Mouse (Mus musculus) stomach, embryonic 15.5 days (tissue): ENCODE data around the gene Vti1a. TPM values are rescaled to one million over a fixed set of nuclear protein-coding genes. Genes with fewer than 3 reads are reported as not detected.

Experiments
- ATAC-seq: fragments of 200-750 bp; cut with Nextera tagmentation; 2 replicates; pipeline ENCODE4 v1.8.0; 2017; ENCODE audit warnings: low read depth, moderate number of reproducible peaks, moderate TSS enrichment; ENCODE audit not compliant: insufficient read depth, low FRiP score
- H3K27ac ChIP-seq: fragments of 300-500 bp; sonication (generic); 2 replicates; pipeline ENCODE4 v1.5.1; 2015; ENCODE audit warnings: mild to moderate bottlenecking, inconsistent platforms
- H3K27me3 ChIP-seq: fragments of 300-500 bp; sonication (generic); replicated peaks from 2 replicates; pipeline ENCODE4 v1.6.1; 2015; ENCODE audit warnings: inconsistent platforms
- H3K36me3 ChIP-seq: fragments of 300-500 bp; sonication (generic); 2 replicates; pipeline ENCODE4 v1.6.1; 2015; ENCODE audit warnings: inconsistent platforms
- H3K4me1 ChIP-seq: fragments of 300-500 bp; sonication (generic); 2 replicates; pipeline ENCODE4 v1.6.1; 2015; ENCODE audit warnings: inconsistent platforms
- H3K4me2 ChIP-seq: fragments of 300-500 bp; sonication (generic); 2 replicates; pipeline ENCODE4 v1.6.1; 2015; ENCODE audit warnings: mild to moderate bottlenecking, inconsistent platforms
- H3K4me3 ChIP-seq: fragments of 300-500 bp; sonication (generic); replicated peaks from 2 replicates; pipeline ENCODE4 v1.5.1; 2015; ENCODE audit warnings: inconsistent platforms
- H3K9ac ChIP-seq: fragments of 300-500 bp; sonication (generic); 2 replicates; pipeline ENCODE4 v1.6.1; 2015; ENCODE audit warnings: inconsistent platforms
- H3K9me3 ChIP-seq: fragments of 300-500 bp; sonication (generic); 2 replicates; pipeline ENCODE4 v1.6.1; 2016; ENCODE audit warnings: inconsistent platforms
- WGBS: fragments of 180-500 bp; shearing (Covaris S2); methylation state at CpG from one replicate; pipeline ENCODE4 v1.1.7; 2015; 5-methylcytosine and 5-hydroxymethylcytosine counted together
- polyA plus RNA-seq: library from polyadenylated mRNA; unstranded; fragments of >200 nt; fragmentation: Nextera tagmentation; extraction: Ambion mirVana; gene quantifications from 2 replicates; pipeline ENCODE4 v1.2.1, GENCODE M21; 2015

Vti1a gene
- polyA plus RNA-seq, 1 experiment from 2014 or later: 23.5 TPM

- no peaks in the 10 kb centered on the region for H3K27me3 ChIP-seq
- peak overlapping the region; percentile 36; the same call in 1 of the 2 replicates for H3K27ac ChIP-seq
- no peaks in the 10 kb centered on the region for H3K9me3 ChIP-seq
Measured at GRCm38 (mm10) chr19:55582896-55583653, 267.0 kb downstream of the Vti1a start.

DNA sequence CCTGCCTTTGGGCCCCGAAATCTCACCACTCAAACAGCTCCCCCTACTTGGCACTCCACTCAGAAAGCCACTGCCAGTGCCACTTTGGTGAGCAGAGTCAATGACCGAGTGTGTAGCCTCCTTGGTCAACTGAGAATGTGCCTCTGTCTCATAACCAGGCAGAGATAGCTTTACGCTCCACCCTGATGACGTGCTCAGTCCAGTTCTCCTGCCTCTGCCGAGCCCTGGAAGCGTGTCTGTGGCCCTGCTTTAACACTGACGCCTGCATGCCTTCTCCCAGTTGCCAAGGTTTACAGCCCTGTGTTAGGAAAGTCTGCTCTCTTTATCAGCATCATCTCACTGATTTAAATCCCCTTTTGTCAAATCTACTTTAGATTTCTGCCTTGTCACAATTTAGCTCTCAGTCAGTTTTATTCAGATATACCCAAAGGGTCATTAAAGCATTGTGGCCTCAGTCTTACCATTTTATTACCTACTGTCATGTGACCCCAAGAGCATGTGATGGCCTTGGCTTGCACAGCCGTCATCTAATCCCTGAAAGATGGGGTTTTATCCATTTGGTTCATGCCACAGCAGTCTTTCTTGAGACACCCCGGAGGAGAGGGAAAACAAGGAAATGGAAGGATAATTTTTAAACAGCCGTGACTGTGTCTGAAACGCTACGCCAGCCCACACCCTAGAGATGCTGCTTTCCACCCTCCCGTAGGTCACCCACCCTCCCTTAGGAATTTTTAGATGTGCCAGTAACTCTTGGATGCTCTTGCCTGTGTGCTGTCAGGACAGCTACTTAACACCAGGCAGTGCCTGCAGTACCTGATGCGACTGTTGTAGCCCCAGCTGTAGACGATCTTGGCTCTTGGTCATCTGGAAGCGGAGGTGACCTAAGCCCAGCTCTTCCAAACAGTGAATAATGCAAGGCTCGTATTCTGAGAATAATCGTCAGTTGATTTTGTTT, 269.5 kb downstream of the Vti1a start:
- no peaks in the 10 kb centered on the region for H3K9me3 ChIP-seq
- H3K36me3 ChIP-seq: no peaks in the 10 kb centered on the region
- no peak overlapping the region for H3K4me3 ChIP-seq
- peak overlapping the region; percentile 11; the same call in 1 of the 2 replicates for H3K27ac ChIP-seq
- H3K4me1 ChIP-seq: peaks cover 13% of the 10 kb centered on the region
- no peaks in the 10 kb centered on the region for H3K27me3 ChIP-seq
- no peak for ATAC-seq
- H3K9ac ChIP-seq: no peak overlapping the region
- WGBS: 59% methylated on average over 18 of the region's 18 CpGs
- H3K4me2 ChIP-seq: no peak overlapping the region

More at GRCm38 (mm10) chr19:55582896-55583653, 267.0 kb downstream of the Vti1a start:
- H3K4me2 ChIP-seq: no peak overlapping the region
- H3K4me1 ChIP-seq: peaks cover 22% of the 10 kb centered on the region
- no peak overlapping the region for H3K4me3 ChIP-seq
- ATAC-seq: no peak
- WGBS: 27% methylated on average over 14 of the region's 16 CpGs
- H3K9ac ChIP-seq: no peak overlapping the region
- no peaks in the 10 kb centered on the region for H3K36me3 ChIP-seq

- no peak overlapping the region for H3K4me3 ChIP-seq
- no peak overlapping the region for H3K27ac ChIP-seq
- peaks cover 15% of the 10 kb centered on the region for H3K4me1 ChIP-seq
- no peaks in the 10 kb centered on the region for H3K36me3 ChIP-seq
- WGBS: 82% methylated on average over 14 of the region's 14 CpGs
- H3K9me3 ChIP-seq: no peaks in the 10 kb centered on the region
- no peak overlapping the region for H3K9ac ChIP-seq
- no peak for ATAC-seq
- no peak overlapping the region for H3K4me2 ChIP-seq
- no peaks in the 10 kb centered on the region for H3K27me3 ChIP-seq
Measured at GRCm38 (mm10) chr19:55587638-55588421, 271.7 kb downstream of the Vti1a start.

- H3K27me3 ChIP-seq: no peaks in the 10 kb centered on the region
- H3K4me2 ChIP-seq: no peak overlapping the region
- peaks cover 26% of the 10 kb centered on the region for H3K4me1 ChIP-seq
- 63% methylated on average over 16 of the region's 16 CpGs for WGBS
- ATAC-seq: no peak
- H3K36me3 ChIP-seq: no peaks in the 10 kb centered on the region
- no peak overlapping the region for H3K27ac ChIP-seq
- no peaks in the 10 kb centered on the region for H3K9me3 ChIP-seq
- no peak overlapping the region for H3K4me3 ChIP-seq
- H3K9ac ChIP-seq: no peak overlapping the region
Measured at GRCm38 (mm10) chr19:55588948-55589896, 273.1 kb downstream of the Vti1a start.

- Histone ChIP-seq H3K27ac (peak overlapping the region; percentile 82), H3K4me2 (peak overlapping the region; percentile 41), H3K36me3 (no peaks in the 10 kb centered on the region), H3K4me3 (no peak overlapping the region), H3K27me3 (no peaks in the 10 kb centered on the region), H3K9me3 (no peaks in the 10 kb centered on the region), H3K9ac (no peak overlapping the region), H3K4me1 (peaks cover 32% of the 10 kb centered on the region)
- WGBS: 30% methylated on average over 26 of the region's 26 CpGs
- ATAC-seq: peak; percentile 69
Measured at GRCm38 (mm10) chr19:55592876-55593691, 277.0 kb downstream of the Vti1a start.

GRCm38 (mm10) chr19:55593729-55594444, 277.8 kb downstream of the Vti1a start:
- peak overlapping the region; percentile 41 for H3K4me2 ChIP-seq
- H3K27me3 ChIP-seq: no peaks in the 10 kb centered on the region
- H3K27ac ChIP-seq: peak overlapping the region; percentile 82
- H3K4me3 ChIP-seq: no peak overlapping the region
- no peaks in the 10 kb centered on the region for H3K9me3 ChIP-seq
- no peak for ATAC-seq
- H3K36me3 ChIP-seq: no peaks in the 10 kb centered on the region
- H3K9ac ChIP-seq: no peak overlapping the region
- H3K4me1 ChIP-seq: peaks cover 32% of the 10 kb centered on the region
- 58% methylated on average over 16 of the region's 16 CpGs for WGBS

GRCm38 (mm10) chr19:55594451-55594850, 278.4 kb downstream of the Vti1a start:
- ATAC-seq: no peak
- Histone ChIP-seq H3K36me3 (no peaks in the 10 kb centered on the region), H3K27me3 (no peaks in the 10 kb centered on the region), H3K27ac (peak overlapping the region; percentile 82; the same call in 1 of the 2 replicates), H3K9me3 (no peaks in the 10 kb centered on the region), H3K9ac (no peak overlapping the region), H3K4me3 (no peak overlapping the region), H3K4me2 (no peak overlapping the region), H3K4me1 (peaks cover 35% of the 10 kb centered on the region)
- 82% methylated on average over 3 of the region's 3 CpGs for WGBS

GRCm38 (mm10) chr19:55595945-55596649, 280.0 kb downstream of the Vti1a start:
- Histone ChIP-seq H3K27ac (peak overlapping the region; percentile 71), H3K36me3 (no peaks in the 10 kb centered on the region), H3K27me3 (no peaks in the 10 kb centered on the region), H3K4me3 (no peak overlapping the region), H3K4me2 (no peak overlapping the region), H3K9ac (no peak overlapping the region), H3K9me3 (no peaks in the 10 kb centered on the region), H3K4me1 (peaks cover 37% of the 10 kb centered on the region)
- peak; percentile 77 for ATAC-seq
- 42% methylated on average over 9 of the region's 9 CpGs for WGBS

DNA sequence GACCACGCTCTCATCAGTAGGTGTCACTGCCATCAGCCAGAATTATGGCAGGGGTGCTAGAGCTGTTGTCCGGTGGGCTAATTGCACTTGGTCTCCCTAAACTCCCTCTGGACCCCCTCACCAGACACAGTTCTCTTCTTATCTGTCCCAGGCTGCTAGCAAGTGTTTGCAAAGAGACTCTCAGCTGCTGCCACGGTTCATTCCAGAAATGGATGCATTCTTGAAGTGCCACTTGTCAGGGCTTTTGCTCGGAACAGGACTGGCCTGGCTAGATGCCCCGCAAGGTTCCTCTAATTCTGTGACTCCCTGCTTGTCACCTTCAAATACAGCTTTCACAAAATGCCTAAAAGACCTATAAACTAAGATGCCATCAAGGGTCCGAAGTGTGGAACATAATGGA, 280.7 kb downstream of the Vti1a start:
- H3K4me2 ChIP-seq: no peak overlapping the region
- peaks cover 37% of the 10 kb centered on the region for H3K4me1 ChIP-seq
- no peaks in the 10 kb centered on the region for H3K9me3 ChIP-seq
- WGBS: 64% methylated on average over 6 of the region's 6 CpGs
- no peaks in the 10 kb centered on the region for H3K27me3 ChIP-seq
- H3K4me3 ChIP-seq: no peak overlapping the region
- peak overlapping the region; percentile 71 for H3K27ac ChIP-seq
- no peak overlapping the region for H3K9ac ChIP-seq
- no peak for ATAC-seq
- no peaks in the 10 kb centered on the region for H3K36me3 ChIP-seq
